Mouse (Mus musculus) right cerebral cortex, postnatal 25 days (tissue): ENCODE results near the gene Trim63.
"Not testable (repeated sequence)": the region's sequence is repeated elsewhere in the genome, so short reads cannot be mapped to it uniquely, and the experiment has no call there.

ENCODE experiments used
- DNase-seq: peaks from one replicate; pipeline ENCODE4 v3.0.0; 2022

Gene Trim63

DNA sequence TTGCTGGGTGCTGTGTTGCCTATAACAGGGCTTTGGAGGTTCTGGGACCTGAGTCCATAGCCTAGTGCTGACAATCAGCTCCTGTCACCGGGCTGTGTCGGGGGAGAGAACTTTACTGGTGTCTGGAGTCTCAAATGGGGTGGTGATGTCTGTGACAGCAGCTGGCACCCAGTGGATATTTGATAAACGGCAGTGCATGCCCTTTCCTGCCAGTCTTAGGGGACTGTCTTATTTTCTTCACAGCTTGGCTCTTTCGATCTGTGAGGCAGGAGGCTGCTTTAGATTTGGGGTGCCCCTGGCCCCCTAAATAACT is 15.5 kb upstream of the Trim63 start:
- DNase-seq, result no peak

DNA sequence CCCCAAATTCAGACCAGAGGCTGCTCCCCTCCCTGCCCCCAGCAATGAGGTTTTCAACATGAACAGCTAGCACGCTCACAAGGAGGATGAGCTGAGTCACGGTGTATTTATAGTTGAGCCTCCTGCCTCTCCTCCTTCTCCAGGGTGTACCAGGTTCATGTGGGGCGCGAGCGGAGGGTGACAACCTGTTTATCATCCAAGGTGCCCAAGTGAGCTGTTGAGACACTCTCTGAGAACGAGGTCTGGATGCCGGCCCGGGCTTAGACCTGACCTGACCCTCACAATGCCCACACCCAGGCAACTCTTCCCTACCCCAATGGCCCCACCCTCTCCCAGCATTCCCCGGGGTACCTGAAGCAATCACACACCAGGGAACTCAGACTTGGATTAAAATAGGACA is 14.6 kb upstream of the Trim63 start:
- DNase-seq, result peak; percentile 37

DNA sequence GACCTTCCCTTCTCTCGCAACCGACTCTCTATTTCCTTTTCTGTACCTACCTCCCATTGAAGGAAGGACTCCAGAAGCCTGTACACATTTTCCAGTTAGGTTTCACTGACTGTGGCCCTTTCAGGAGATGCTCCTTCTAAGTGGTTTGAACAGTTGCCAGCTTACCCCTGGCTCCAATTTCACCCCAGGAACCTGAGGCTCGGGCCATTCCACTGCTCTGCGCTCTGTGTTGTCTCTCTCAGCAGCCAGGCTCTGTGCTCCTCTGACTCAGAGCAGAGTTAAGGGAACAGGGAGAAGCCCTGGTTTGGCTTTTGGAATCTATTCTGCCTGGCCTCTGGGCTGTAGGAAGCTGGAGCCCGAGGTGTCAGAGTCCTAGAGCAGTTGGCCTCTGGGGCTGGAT is 12.8 kb upstream of the Trim63 start:
- no peak for DNase-seq

DNA sequence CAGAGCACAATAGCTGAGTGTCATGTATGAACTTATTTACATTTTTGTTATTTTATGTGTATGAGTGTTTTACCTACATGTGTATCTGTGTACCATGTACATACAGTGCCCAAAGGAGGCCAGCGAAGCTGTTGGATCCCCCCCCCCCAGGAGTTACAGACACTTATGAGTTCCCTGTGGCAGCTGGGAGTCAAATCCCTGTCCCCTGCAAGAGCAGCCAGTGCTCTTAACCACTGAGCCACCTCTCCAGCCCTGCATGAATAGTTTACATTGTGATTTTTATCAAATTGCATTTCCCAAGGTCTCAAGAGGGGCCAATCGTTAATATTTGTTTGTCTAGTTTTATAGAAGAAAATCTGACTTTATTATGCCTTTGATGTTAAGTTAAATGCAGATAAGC is 8.0 kb upstream of the Trim63 start:
- DNase-seq, result no peak

DNA sequence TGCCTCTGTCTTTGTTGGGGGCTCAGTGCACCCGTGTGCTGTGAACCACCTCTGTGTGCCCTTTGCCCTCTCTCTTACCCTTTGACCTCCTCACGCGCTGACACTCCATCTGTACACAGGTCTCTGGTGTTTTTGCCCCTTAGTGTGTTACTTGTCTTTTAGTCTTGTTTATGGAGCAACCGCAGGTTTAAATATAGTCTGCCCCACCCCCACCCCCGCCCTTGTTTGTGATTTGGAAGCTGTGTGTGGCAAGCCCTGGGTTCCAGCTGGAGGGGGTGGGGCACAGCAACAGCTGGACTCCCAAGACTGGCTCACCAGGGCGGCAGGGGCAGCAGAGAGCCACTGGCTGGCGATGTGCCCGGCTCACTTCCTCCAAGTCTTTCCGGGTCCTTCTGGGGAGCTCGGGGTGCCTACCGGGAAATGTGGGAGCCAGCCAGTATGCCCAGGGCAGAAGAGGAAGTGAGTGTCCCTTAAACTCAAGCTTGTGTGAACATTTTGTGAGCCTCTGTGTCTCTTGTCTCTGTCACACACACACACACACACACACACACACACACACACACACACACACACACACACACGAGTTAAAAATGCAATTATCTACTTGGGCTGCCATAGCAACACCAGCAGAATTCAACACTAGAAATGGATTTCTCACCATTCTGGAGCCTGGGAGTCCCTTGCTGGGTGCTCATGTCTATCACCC is 7.4 kb upstream of the Trim63 start:
- peak; percentile 46 for DNase-seq

DNA sequence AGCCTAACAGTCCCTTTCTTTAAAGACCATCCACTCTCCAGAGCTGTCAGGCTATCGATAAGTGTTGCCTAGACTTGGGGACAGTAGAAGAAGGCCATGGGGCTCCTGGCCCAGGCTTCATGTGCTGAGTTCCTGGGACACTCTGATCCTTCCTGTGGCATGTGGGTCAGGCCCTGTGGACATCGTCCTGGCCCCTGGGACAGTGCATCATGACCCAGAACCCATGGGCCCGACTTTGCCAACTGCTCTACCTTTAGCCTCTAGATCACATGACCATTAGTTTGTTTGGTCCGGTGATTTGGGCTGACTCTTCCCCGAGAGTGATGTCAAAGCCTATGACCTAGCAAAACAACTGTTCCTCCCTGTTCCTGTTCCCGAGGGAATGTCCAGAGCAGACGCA is 4.8 kb upstream of the Trim63 start:
- no peak for DNase-seq

DNA sequence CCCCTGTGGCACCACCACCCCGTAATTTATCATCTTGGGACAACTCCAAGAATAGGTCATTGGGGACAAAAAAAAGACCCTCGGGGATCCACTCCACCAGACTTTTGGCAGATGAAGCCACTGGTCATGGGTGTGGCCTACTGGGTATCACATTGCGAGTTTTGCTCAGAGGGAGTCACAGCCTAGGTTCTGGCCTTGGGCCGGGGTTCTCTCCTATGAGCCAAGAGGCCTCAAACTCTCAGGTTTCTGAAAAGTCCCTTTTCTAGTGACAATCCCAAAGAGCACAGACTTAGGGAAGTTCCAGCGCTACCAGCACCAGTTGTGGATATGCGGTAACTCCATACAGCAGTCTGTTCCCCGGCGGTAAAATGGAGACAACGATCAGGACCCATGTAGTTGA is 4.3 kb upstream of the Trim63 start:
- no peak for DNase-seq

DNA sequence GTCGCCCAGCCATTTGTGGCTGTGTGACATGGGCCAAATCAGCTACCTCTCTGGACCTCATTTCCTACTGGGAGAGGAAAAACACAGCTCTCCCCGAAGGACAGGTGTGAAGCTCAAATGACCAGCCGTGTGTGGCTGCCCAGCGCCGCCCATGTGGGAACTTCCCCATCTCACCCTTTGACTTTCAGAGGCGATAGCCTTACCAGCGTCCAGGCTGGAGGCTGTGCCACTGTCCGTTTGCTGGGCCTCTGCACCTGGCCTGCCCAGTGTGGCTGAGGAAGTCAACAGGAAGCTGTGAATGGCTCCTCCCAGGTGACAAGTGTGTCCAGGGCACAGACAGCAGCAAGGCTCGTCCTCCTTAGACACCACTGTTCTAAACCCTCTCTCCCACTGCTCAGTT is 3.1 kb upstream of the Trim63 start:
- DNase-seq, result no peak

DNA sequence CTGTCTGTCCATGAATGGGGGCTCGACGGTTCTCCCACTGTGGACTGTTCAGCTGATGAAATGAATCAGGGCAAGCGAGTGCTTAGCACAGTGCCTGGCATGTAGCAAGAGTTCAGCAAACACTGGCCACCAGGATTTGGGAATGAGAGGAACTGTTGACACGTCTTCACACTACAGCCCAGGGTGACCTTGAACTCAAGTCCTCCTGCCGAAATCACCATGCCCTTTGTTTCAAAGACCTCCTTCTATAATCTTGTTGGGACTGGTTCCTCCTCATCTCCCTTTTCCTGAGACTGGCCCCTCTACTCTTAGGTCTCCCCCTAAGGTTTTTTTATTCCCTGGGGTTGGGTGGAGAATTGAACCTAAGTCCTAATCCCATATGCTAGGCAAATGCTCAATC is 2.6 kb upstream of the Trim63 start:
- no peak for DNase-seq

DNA sequence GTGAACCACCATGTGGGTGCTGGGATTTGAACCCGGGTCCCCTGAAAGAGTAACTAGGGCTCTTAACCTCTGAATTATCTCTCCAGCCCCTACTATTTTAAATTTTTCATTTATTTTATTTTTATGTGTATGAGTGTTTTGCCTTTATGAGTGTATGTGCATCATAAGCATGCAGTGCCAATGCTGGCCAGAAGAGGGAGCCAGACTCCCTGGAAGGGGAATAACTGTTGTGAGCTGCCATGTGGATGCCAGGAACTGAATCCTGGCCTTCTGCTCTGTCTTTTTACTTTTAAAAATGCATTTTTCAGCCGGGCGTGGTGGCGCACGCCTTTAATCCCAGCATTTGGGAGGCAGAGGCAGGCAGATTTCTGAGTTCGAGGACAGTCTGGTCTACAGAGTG is 2.0 kb upstream of the Trim63 start:
- DNase-seq, result no peak

DNA sequence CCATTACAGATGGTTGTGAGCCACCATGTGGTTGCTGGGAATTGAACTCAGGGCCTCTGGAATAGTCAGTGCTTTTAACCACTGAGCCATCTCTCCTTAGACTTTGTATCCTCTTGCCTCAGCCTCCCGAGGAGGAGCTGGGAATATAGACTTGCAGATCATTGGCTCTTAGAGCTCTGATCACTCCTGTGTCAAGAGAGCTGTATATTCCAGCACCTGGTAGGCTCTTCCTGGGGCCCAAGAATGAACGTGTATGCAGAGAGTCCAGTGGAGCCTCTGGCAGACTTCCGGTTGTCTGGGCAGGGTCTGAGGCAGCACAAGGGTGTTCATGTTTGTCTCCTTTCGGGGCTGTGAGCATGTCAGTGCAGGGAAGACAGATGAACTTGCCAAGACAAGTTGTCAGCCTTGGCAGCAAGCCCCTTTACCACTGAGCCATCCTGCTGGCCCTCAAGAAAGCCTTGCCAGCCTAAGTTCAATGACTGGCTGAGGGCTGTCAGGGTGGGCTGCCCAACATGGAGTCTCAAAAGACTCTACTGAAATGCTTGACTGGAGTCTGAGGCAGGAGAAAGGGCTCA is 752 bp upstream of the Trim63 start:
- no peak for DNase-seq

DNA sequence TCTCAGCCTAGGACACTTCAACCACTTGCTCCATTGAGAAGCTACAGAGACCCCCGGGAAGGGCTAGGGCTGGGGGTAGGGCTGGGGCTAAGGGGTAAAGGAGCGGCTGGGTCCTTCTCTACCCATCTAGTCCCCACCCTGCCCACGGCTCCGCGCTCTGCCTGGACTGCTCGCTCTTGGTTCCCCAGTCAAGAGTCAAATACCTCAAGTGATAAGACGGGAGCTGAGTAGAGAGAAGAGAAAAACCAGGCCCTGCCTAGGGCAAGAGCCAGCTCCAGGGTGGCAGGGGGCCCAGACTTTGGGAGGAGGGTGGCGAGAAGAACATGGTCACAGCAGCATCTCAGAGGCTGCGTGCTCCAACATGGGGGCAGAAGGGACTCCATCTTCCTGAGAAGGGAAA is 550 bp downstream of the Trim63 start:
- DNase-seq, result no peak

DNA sequence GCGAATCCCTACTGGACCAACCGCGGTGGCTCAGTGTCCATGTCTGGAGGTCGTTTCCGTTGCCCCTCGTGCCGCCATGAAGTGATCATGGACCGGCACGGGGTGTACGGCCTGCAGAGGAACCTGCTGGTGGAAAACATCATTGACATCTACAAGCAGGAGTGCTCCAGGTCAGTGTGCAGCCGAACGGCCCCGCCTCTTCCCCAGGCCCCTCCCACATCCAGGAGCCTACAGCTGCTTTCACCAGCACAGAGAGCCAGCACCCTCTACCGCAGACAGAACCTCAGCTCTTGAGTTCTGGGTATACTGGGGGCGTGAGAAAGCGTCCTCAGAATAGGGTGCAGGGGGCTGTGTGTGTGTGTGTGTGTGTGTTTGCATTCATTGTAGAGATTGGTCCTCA is 1.5 kb downstream of the Trim63 start:
- no peak for DNase-seq

DNA sequence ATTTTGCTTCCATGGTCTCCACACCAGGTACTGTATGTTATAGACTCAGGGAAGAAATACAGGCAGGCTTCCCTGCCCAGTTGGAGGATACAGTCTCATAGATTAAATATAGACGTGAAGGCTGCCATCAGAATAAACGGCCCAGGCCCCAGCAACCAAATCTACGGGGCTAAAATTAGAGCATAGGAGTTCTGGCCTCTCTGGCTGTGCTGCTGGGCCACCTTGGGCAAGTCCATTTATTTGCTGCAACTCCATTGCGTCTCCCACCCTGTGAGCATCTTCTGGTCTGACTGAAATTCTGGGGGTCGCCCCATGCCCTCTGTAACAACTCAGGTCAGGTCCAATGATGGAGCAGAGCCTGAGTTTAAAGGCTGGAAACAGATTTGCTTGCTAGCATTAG is 4.2 kb downstream of the Trim63 start:
- no peak for DNase-seq

DNA sequence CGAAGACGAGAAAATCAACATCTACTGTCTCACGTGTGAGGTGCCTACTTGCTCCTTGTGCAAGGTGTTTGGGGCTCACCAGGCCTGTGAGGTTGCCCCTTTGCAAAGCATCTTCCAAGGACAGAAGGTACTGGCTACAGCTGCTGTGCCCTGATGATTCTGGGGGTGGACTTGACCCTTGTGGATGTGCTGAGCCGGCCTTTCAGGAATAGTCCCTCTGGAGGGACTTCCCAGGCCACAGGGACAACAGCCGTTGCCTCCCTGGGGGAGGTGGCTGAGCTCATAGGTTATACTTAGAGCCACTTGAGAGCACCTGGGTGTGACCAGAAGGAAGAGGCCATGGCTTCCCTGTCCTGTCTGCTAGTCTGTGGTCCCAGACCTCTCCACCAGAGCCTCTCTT is 4.8 kb downstream of the Trim63 start:
- DNase-seq, result no peak

DNA sequence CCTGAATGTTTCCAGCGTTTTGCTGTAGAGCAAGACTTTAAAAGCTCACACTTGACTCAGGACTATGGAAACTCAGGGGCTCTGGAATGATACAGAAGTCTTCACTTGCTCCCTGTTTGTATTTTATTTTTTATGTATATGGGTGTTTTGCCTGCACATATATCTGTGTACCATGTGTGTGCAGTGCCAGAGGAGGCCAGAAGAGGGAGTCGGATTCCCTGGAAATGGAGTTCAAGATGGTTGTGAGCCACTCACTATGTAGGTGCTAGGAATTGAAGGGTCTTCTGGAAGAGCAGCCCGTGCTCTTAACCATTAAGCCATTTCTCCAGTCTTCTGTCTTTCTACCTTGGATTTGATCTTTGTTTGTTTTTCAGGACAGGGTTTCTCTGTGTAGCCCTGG is 6.6 kb downstream of the Trim63 start:
- DNase-seq, result no peak

DNA sequence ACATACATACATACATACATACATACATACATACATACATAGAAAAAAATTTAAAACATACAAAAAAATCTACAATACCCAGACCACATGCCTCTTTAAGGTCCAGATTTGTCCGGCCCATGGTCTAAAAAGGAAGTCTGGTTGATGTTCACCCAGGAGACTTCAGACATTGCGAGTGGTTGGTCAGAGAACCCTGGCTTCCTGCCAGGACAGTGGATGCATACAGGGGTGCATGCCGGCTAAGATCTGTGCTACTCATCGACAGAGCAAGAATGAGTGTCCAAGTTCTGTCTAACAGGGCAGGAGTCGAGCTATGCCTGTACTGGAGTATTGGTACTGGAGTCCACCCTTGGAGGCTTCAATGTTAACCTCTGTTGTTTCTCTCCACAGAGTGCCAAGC is 9.7 kb downstream of the Trim63 start:
- DNase-seq, result no peak

DNA sequence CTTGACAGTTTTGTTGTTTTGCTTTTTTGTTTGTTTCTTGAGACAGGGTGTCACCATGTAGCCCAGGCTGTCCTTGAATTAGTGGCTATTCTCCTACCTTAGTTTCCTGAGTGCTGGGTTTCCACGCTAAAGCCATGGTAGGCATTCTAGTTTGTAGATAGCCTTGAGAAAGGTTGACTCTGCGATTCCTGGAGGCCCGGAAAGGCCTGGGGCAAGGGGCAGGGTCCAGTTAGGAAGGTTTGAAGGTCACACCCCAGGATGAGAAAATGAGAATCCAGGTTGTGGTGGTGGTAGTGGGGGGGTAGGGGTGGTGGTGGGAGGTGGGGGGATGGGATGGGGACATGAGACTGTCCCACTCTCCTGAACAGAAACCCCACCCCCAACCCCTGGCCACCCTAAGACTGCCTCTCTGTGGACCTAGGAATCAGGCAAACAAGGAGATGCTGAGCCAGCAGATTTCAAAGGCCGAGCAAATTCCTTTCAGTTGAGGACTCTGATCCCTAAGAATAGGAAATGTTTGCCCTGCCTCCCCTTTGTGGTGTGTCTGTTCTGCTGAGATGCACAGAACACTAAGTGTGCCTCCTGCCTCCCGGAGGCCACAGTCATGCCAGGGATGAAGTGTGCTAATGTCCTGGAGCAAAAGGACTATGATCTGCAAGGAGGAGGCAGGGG is 12.1 kb downstream of the Trim63 start:
- no peak for DNase-seq

DNA sequence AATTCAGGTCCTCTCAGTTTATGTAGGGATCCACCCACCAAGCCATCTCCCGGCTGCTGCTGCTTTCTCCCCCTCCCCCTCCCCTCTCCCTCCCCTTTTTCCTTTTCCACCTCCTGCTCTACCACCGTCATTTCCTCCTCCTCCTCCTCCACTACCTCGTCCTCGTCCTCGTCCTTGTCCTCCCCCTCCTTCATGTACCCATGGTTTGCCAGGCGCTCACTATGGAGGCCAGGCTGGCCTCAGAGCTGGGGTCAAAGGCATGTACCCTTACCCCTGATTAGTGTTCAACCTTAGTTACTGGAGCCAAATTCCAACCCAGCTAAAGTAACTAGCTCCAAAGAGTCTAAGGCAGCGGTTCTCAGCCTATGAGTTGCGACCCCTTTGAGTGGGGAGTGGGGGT is 13.2 kb downstream of the Trim63 start:
- no peak for DNase-seq

DNA sequence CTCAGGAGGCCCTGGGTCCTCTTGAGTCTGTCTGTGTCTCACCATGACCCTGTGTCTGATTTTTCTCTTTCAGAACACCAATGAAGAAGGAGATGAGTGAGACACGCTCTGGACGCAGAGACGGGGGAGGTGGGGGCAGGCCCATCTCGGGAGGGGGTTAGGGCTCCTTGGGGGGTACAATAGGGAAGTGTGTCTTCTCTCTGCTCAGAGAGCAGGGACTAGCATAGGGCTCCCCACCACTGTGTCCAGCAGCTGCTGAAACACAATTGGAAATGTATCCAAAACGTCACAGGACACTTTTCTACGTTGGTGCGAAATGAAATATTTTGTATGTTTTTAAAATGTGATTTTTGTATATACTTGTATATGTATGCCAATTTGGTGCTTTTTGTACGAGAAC is 13.9 kb downstream of the Trim63 start:
- no peak for DNase-seq

DNA sequence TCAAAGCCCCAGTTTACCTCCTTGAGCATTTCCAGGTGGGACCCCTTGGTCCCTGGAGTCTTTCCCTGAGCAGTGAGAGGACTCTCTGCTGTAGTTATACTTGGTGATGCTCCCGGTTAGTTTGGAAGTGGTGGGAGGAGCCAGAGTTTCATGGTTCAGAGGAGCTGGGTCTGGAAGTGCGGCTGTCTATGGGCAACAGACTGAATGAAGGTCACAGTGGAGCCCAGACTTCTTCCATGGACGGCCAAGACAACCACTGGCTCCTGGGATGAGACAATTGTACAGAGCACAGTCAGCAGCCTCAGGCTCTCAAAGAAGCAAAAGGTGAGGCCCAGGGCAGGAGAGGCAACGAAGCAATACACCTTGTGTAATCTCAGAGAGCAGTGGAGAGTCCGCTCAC is 15.4 kb downstream of the Trim63 start:
- DNase-seq, result no peak

DNA sequence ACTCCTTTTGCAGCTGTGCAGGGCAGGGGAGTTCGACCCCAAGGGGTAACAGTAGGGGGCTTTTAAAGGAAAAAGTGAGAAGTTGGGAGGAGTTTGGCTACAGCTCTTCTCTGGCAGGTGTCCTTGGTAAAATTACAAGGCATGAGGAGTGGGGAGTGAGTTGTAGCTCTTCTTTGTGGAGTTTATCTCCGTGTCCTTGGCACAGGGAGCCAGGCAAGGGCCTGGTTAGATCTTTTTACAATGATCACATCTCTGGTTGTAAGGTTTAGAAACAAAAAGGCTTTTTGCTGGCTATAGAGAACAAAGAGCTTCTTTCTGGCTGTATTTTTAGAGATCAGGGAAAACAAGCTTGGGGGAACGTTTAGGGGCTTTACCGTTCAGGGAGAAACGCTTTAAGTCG is 26.3 kb downstream of the Trim63 start:
- not testable (repeated sequence) for DNase-seq

DNA sequence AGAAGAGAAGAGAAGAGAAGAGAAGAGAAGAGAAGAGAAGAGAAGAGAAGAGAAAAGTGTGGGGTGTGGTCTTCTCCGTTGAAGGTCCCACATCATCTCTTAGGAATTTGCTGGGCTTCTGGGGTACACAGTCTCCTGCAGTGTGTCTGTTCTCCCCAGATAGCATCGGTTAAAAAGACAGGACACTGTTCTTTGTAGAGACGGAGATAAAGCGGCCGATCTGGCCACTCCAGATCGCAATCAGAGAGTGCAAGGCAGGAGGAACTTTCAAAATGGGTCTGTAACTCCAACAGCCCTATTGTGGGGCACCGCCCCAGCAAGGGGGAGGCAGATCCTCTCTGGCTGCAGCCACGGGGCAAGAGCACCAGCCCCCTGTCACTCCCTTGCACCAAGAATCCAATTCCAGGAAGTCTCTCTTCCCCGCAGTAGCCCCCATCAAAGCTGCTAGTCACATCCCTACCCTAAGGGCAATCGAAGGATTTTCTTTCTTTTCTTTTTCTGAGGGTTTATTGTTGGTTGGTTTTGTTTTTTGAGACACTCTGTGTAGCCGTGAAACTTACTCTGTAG is 27.4 kb downstream of the Trim63 start:
- no peak for DNase-seq
